Comparison of ENCODE assay signal across 10 mouse cellular contexts in the genomic region with DNA sequence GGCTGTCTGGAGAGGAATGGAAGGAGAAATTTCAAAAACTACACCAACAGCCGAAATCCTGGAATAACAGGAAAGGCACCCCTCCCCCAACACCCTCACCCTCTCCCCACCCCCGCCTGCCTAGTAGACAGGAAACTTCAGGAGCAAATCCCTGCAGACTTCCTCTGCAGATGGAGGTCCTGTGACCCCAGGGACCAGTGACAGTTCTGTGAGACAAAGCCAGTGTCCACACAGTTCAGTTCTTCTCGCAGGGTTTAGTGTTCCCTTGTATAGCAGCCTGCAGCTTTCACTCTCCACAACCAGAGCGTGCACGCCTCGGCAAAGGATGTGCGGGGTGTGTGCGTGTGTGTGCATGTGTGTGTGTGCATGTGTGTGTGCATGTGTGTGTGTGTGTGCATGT. TPM values are rescaled to one million over a fixed set of nuclear protein-coding genes. Genes with fewer than 3 reads are reported as not detected.
DNase-seq lines count a peak whose midpoint lies in the region; ATAC-seq lines count a peak whose summit lies in the region.
"Had no signal": no experiment of that assay in that cellular context is flagged by ENCODE, and none has a peak within 500 bp of the region (broad histone marks: within the 10 kb centered on the region; RNA-seq: fewer than 3 reads in every experiment).

No protein-coding gene starts in this region.

- H3K4me3 ChIP-seq in hindbrain, embryonic 10.5 days, result no peak overlapping the region
- no peak overlapping the region for H3K4me3 ChIP-seq in hindbrain, embryonic 13.5 days
- peak overlapping the region; percentile 51 for H3K4me3 ChIP-seq in megakaryocyte, embryonic 14.5 days (replicated peaks)
- no peak overlapping the region for H3K4me3 ChIP-seq in heart, embryonic 16.5 days (ENCODE audit: low read length)
- no peak overlapping the region for H3K4me3 ChIP-seq in liver, embryonic 16.5 days (ENCODE audit: low read depth, low read length)
- H3K4me3 ChIP-seq: left cerebral cortex, adult 2 months had no signal

- H3K4me1 ChIP-seq in hindbrain, embryonic 10.5 days (replicated peaks), result peaks cover 16% of the 10 kb centered on the region; the same call in 1 of the 2 replicates
- peaks cover 12% of the 10 kb centered on the region for H3K4me1 ChIP-seq in hindbrain, embryonic 13.5 days (replicated peaks)
- H3K4me1 ChIP-seq in megakaryocyte, embryonic 14.5 days, result peaks cover 47% of the 10 kb centered on the region
- H3K4me1 ChIP-seq in heart, embryonic 16.5 days (ENCODE audit: control insufficient read depth, insufficient read depth, low read length), result peaks cover 10% of the 10 kb centered on the region
- H3K4me1 ChIP-seq in liver, embryonic 16.5 days (ENCODE audit: control insufficient read depth, low read depth, low read length), result no peaks in the 10 kb centered on the region

- no peak overlapping the region for H3K4me2 ChIP-seq in hindbrain, embryonic 13.5 days
- no peak overlapping the region for H3K4me2 ChIP-seq in heart, embryonic 16.5 days (ENCODE audit: low read depth, low read length)
- no peak overlapping the region for H3K4me2 ChIP-seq in liver, embryonic 16.5 days (ENCODE audit: low read depth, low read length)

- 0 out of 2 replicates have a peak overlapping the region, but pooled peaks have one; percentile 50 for H3K27ac ChIP-seq in hindbrain, embryonic 10.5 days
- H3K27ac ChIP-seq in hindbrain, embryonic 13.5 days, result no peak overlapping the region
- H3K27ac ChIP-seq in heart, embryonic 16.5 days (ENCODE audit: low read length), result peak overlapping the region; percentile 70
- peak overlapping the region; percentile 22; the same call in 1 of the 2 replicates for H3K27ac ChIP-seq in liver, embryonic 16.5 days (ENCODE audit: low read length)
- H3K27ac ChIP-seq: left cerebral cortex, adult 2 months had no signal

- ATAC-seq in hindbrain, embryonic 13.5 days (ENCODE audit: low FRiP score), result no peak
- ATAC-seq in megakaryocyte, adult 5-6 weeks (ENCODE audit: poor library complexity, severe bottlenecking), result no peak
- no peak; the same call in 1 of the 2 replicates for ATAC-seq in heart, embryonic 16.5 days (replicated peaks; ENCODE audit: extremely low read depth, insufficient read depth, low FRiP score)
- ATAC-seq in liver, embryonic 16.5 days (ENCODE audit: low read depth), result peak; percentile 27; the same call in 1 of the 2 replicates

- peaks cover 15% of the 10 kb centered on the region for H3K27me3 ChIP-seq in hindbrain, embryonic 10.5 days (ENCODE audit: insufficient read depth, poor library complexity, severe bottlenecking)
- peaks cover 21% of the 10 kb centered on the region; the same call in 1 of the 2 replicates for H3K27me3 ChIP-seq in hindbrain, embryonic 13.5 days
- peaks cover 69% of the 10 kb centered on the region for H3K27me3 ChIP-seq in megakaryocyte, embryonic 14.5 days (replicated peaks)
- H3K27me3 ChIP-seq in heart, embryonic 16.5 days (ENCODE audit: control insufficient read depth, insufficient read depth, low read length), result no peaks in the 10 kb centered on the region
- no peaks in the 10 kb centered on the region for H3K27me3 ChIP-seq in liver, embryonic 16.5 days (ENCODE audit: control insufficient read depth, insufficient read depth, low read depth, low read length)

- H3K36me3 ChIP-seq in hindbrain, embryonic 10.5 days, result no peaks in the 10 kb centered on the region
- no peaks in the 10 kb centered on the region for H3K36me3 ChIP-seq in hindbrain, embryonic 13.5 days
- H3K36me3 ChIP-seq in megakaryocyte, embryonic 14.5 days (replicated peaks; ENCODE audit: low read length), result peaks cover 2% of the 10 kb centered on the region
- no peaks in the 10 kb centered on the region for H3K36me3 ChIP-seq in heart, embryonic 16.5 days (ENCODE audit: control insufficient read depth, insufficient read depth)
- H3K36me3 ChIP-seq in liver, embryonic 16.5 days (ENCODE audit: control insufficient read depth, insufficient read depth), result no peaks in the 10 kb centered on the region

- H3K9ac ChIP-seq in hindbrain, embryonic 13.5 days, result no peak overlapping the region
- H3K9ac ChIP-seq in heart, embryonic 16.5 days (ENCODE audit: low read length), result no peak overlapping the region
- no peak overlapping the region for H3K9ac ChIP-seq in liver, embryonic 16.5 days (ENCODE audit: low read depth, low read length)

- no peak for DNase-seq in hindbrain, embryonic 10.5 days (ENCODE audit: low spot score)
- no peak for DNase-seq in retina, embryonic 14.5 days (ENCODE audit: low spot score)
- no peak for DNase-seq in T-cell, adult 2 months (ENCODE audit: low spot score)
- DNase-seq: cerebellum, adult 9-10 months had no signal

- WGBS in hindbrain, embryonic 10.5 days, result 71% methylated on average over 8 of the region's 8 CpGs
- 75% methylated on average over 8 of the region's 8 CpGs for WGBS in hindbrain, embryonic 13.5 days
- 67% methylated on average over 8 of the region's 8 CpGs for WGBS in heart, embryonic 16.5 days
- 46% methylated on average over 8 of the region's 8 CpGs for WGBS in liver, embryonic 16.5 days (ENCODE audit: insufficient replicate concordance)

- no peaks in the 10 kb centered on the region for H3K9me3 ChIP-seq in hindbrain, embryonic 10.5 days
- no peaks in the 10 kb centered on the region for H3K9me3 ChIP-seq in hindbrain, embryonic 13.5 days
- peaks cover 21% of the 10 kb centered on the region for H3K9me3 ChIP-seq in megakaryocyte, embryonic 14.5 days
- no peaks in the 10 kb centered on the region for H3K9me3 ChIP-seq in heart, embryonic 16.5 days (replicated peaks; ENCODE audit: control insufficient read depth, low read length)
- no peaks in the 10 kb centered on the region for H3K9me3 ChIP-seq in liver, embryonic 16.5 days (replicated peaks; ENCODE audit: control insufficient read depth, low read length)

RNA-seq across cellular contexts. Expression of gene Ralb, which starts 6.3 kb away (rescaled TPM):
- 96.8 and 103 TPM in 2 replicates for polyA plus RNA-seq in hindbrain, embryonic 10.5 days (2016; fragmentation: Nextera tagmentation; extraction: Ambion mirVana)
- 67.3 and 69.0 TPM in 2 replicates for polyA plus RNA-seq in hindbrain, embryonic 13.5 days (2015; fragmentation: Nextera tagmentation; extraction: Ambion mirVana)
- polyA plus RNA-seq in megakaryocyte, embryonic 14.5 days (2012; ENCODE audit: insufficient read depth, low replicate concordance), result 14.6 and 45.9 TPM in 2 replicates
- total RNA-seq in megakaryocyte, adult 5-6 weeks (2015), result 33.8 and 33.9 TPM in 2 replicates
- 67.8 and 72.4 TPM in 2 replicates for total RNA-seq in megakaryocyte, adult 5-6 weeks (2017)
- 130 and 140 TPM in 2 replicates for polyA plus RNA-seq in heart, embryonic 16.5 days (2015; fragmentation: Nextera tagmentation; extraction: Ambion mirVana)
- 38.0 and 40.5 TPM in 2 replicates for polyA plus RNA-seq in liver, embryonic 16.5 days (2015; fragmentation: Nextera tagmentation; extraction: Ambion mirVana)

RNA-seq across cellular contexts. Expression of gene Tmem185b, which starts 15.1 kb away (rescaled TPM):
- 17.9 and 20.2 TPM in 2 replicates for polyA plus RNA-seq in hindbrain, embryonic 10.5 days (2016; fragmentation: Nextera tagmentation; extraction: Ambion mirVana)
- 19.5 and 20.5 TPM in 2 replicates for polyA plus RNA-seq in hindbrain, embryonic 13.5 days (2015; fragmentation: Nextera tagmentation; extraction: Ambion mirVana)
- 16.4 and 19.8 TPM in 2 replicates for polyA plus RNA-seq in megakaryocyte, embryonic 14.5 days (2012; ENCODE audit: insufficient read depth, low replicate concordance)
- total RNA-seq in megakaryocyte, adult 5-6 weeks (2015), result 24.9 and 25.0 TPM in 2 replicates
- 14.6 and 19.3 TPM in 2 replicates for total RNA-seq in megakaryocyte, adult 5-6 weeks (2017)
- 24.7 and 25.8 TPM in 2 replicates for polyA plus RNA-seq in heart, embryonic 16.5 days (2015; fragmentation: Nextera tagmentation; extraction: Ambion mirVana)
- polyA plus RNA-seq in liver, embryonic 16.5 days (2015; fragmentation: Nextera tagmentation; extraction: Ambion mirVana), result 7.3 and 7.6 TPM in 2 replicates
